Mouse (Mus musculus) urinary bladder, postnatal 36 days (tissue): ENCODE measurements around the gene Cntn4.

Experiments used
- DNase-seq, 2 experiments: peaks; one replicate each; pipeline ENCODE4 v3.0.0; 2022; ENCODE audit warnings: low spot score in 2 of 2, mixed read lengths in 1 of 2

Gene Cntn4

GRCm38 (mm10) chr6:106645496-106646211, 968.2 kb downstream of the Cntn4 start:
- peak; percentile 6 to 17 for DNase-seq

GRCm38 (mm10) chr6:106646945-106647344, 969.5 kb downstream of the Cntn4 start:
- no peak for DNase-seq

- DNase-seq = peak; percentile 9 to 26
Measured at GRCm38 (mm10) chr6:106663780-106664651, 986.6 kb downstream of the Cntn4 start.

GRCm38 (mm10) chr6:106675581-106675980, 998.1 kb downstream of the Cntn4 start:
- DNase-seq = no peak

- no peak for DNase-seq
Measured at GRCm38 (mm10) chr6:106701931-106702330, 1024.5 kb downstream of the Cntn4 start.

- no peak for DNase-seq
Measured at GRCm38 (mm10) chr6:106705506-106706035, 1028.1 kb downstream of the Cntn4 start.

- no peak for DNase-seq
Measured at GRCm38 (mm10) chr6:106725642-106726041, 1048.2 kb downstream of the Cntn4 start.

GRCm38 (mm10) chr6:106726078-106726477, 1048.6 kb downstream of the Cntn4 start:
- DNase-seq = no peak

GRCm38 (mm10) chr6:106727703-106728102, 1050.2 kb downstream of the Cntn4 start:
- no peak for DNase-seq

GRCm38 (mm10) chr6:106729682-106730314, 1052.3 kb downstream of the Cntn4 start:
- DNase-seq = no peak

GRCm38 (mm10) chr6:106732563-106732962, 1055.1 kb downstream of the Cntn4 start:
- DNase-seq = no peak

- no peak for DNase-seq
Measured at GRCm38 (mm10) chr6:106738229-106738628, 1060.8 kb downstream of the Cntn4 start.

GRCm38 (mm10) chr6:106740244-106740825, 1062.9 kb downstream of the Cntn4 start:
- DNase-seq = no peak

- DNase-seq = no peak
Measured at GRCm38 (mm10) chr6:106743556-106744233, 1066.2 kb downstream of the Cntn4 start.

- no peak for DNase-seq
Measured at GRCm38 (mm10) chr6:106745673-106746394, 1068.4 kb downstream of the Cntn4 start.

- no peak for DNase-seq
Measured at GRCm38 (mm10) chr6:106747251-106747650, 1069.8 kb downstream of the Cntn4 start.

GRCm38 (mm10) chr6:106747804-106748203, 1070.3 kb downstream of the Cntn4 start:
- no peak for DNase-seq
